Mouse (Mus musculus): ENCODE data around the gene Pik3c2b. TPM values are rescaled to one million over a fixed set of nuclear protein-coding genes. Genes with fewer than 3 reads are reported as not detected.
"Not testable (repeated sequence)": the region's sequence is repeated elsewhere in the genome, so short reads cannot be mapped to it uniquely, and the experiment has no call there.

The Pik3c2b gene
- polyA plus RNA-seq, 2 experiments = 0.48 to 0.76 TPM

- DNase-seq (ENCODE audit: low read depth in 3 of 3, low spot score in 3 of 3) (no peak), ATAC-seq (ENCODE audit: insufficient read depth) (no peak)
- no peak overlapping the region for H3K4me2 ChIP-seq (ENCODE audit: low read depth)
- H3K4me3 ChIP-seq (ENCODE audit: insufficient read depth in 1 of 2, low read depth in 2 of 2, low read length in 2 of 2) = no peak overlapping the region
- no peak overlapping the region for H3K27ac ChIP-seq
- WGBS (ENCODE audit: insufficient replicate concordance) = 84% methylated on average over 7 of the region's 7 CpGs
- H3K9ac ChIP-seq (replicated peaks) = no peak overlapping the region
- H3K36me3 ChIP-seq (replicated peaks; ENCODE audit: control insufficient read depth, insufficient read depth, low read depth) = peaks cover 15% of the 10 kb centered on the region
- peaks cover 2 to 13% of the 10 kb centered on the region in 2 experiments; a peak in 3 of 4 replicates for H3K4me1 ChIP-seq (replicated peaks; ENCODE audit: control insufficient read depth in 2 of 2, insufficient read depth in 2 of 2, low read length in 1 of 2)
- no peaks in the 10 kb centered on the region for H3K9me3 ChIP-seq (ENCODE audit: control insufficient read depth, low read length)
- TF ChIP-seq EP300 (IDR thresholded peaks at IDR 0.05; ENCODE audit: low read depth) = no peak
- TF ChIP-seq CTCF (IDR thresholded peaks at IDR 0.05; ENCODE audit: low read depth) = peak; percentile 33
- H3K27me3 ChIP-seq (ENCODE audit: control insufficient read depth, insufficient read depth, low read length) = no peaks in the 10 kb centered on the region
Measured at GRCm38 (mm10) chr1:133021391-133021790, 24.1 kb upstream of the Pik3c2b start.

DNA sequence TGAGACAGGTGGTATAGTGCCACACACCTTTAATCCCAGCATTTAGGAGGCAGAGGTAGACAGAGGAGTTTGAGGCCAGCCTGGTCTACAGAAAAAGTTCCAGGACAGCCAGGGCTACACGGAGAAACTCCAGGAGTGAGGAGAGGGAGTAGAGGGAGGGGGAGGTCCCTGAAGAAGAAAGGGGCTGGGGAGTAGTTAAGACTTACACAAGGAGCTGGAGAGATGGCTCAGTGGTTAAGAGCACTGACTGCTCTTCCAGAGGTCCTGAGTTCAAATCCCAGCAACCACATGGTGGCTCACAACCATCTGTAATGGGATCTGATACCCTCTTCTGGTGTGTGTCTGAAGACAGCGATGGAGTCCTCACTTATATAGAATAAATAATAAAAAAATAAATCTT, 23.5 kb upstream of the Pik3c2b start:
- not testable (repeated sequence) for H3K27ac ChIP-seq; H3K9ac ChIP-seq (replicated peaks); H3K9me3 ChIP-seq (ENCODE audit: control insufficient read depth, low read length); ATAC-seq (ENCODE audit: insufficient read depth); H3K27me3 ChIP-seq (ENCODE audit: control insufficient read depth, insufficient read depth, low read length); H3K4me3 ChIP-seq (ENCODE audit: insufficient read depth in 1 of 2, low read depth in 2 of 2, low read length in 2 of 2); DNase-seq (ENCODE audit: low read depth in 3 of 3, low spot score in 3 of 3); H3K4me2 ChIP-seq (ENCODE audit: low read depth)
- H3K36me3 ChIP-seq (replicated peaks; ENCODE audit: control insufficient read depth, insufficient read depth, low read depth) = peaks cover 10% of the 10 kb centered on the region
- WGBS (ENCODE audit: insufficient replicate concordance) = 91% methylated on average over 2 of the region's 2 CpGs
- H3K4me1 ChIP-seq (replicated peaks; ENCODE audit: control insufficient read depth in 2 of 2, insufficient read depth in 2 of 2, low read length in 1 of 2) = peaks cover 2 to 13% of the 10 kb centered on the region in 2 experiments; a peak in 3 of 4 replicates

DNA sequence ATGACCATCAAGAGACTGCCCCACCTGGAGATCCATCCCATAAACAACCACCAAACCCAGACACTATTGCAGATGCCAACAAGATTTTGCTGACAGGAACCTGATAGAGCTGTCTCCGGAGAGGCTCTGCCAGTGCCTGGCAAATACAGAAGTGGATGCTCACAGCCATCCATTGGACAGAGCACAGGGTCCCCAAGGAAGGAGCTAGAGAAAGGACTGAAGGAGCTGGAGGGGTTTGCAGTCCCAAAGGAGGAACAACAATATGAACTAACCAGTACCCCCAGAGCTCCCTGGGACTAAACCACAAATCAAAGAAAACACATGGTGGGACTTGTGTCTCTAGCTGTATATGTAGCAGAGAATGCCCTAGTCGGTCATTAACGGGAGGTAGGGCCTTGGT, 21.7 kb upstream of the Pik3c2b start:
- H3K27ac ChIP-seq; ATAC-seq (ENCODE audit: insufficient read depth); DNase-seq (ENCODE audit: low read depth in 3 of 3, low spot score in 3 of 3); H3K36me3 ChIP-seq (replicated peaks; ENCODE audit: control insufficient read depth, insufficient read depth, low read depth); H3K9me3 ChIP-seq (ENCODE audit: control insufficient read depth, low read length); H3K27me3 ChIP-seq (ENCODE audit: control insufficient read depth, insufficient read depth, low read length): not testable (repeated sequence)
- Histone ChIP-seq H3K4me1 (replicated peaks; ENCODE audit: control insufficient read depth in 2 of 2, insufficient read depth in 2 of 2, low read length in 1 of 2) (peaks cover 9 to 20% of the 10 kb centered on the region in 2 experiments), H3K4me3 (ENCODE audit: insufficient read depth in 1 of 2, low read depth in 2 of 2, low read length in 2 of 2) (peak overlapping the region in 1 of 2 experiments; percentile 69; a peak in 3 of 4 replicates), H3K9ac (replicated peaks) (peak overlapping the region; percentile 85), H3K4me2 (ENCODE audit: low read depth) (peak overlapping the region; percentile 70)
- 52% methylated on average over 3 of the region's 3 CpGs for WGBS (ENCODE audit: insufficient replicate concordance)

DNA sequence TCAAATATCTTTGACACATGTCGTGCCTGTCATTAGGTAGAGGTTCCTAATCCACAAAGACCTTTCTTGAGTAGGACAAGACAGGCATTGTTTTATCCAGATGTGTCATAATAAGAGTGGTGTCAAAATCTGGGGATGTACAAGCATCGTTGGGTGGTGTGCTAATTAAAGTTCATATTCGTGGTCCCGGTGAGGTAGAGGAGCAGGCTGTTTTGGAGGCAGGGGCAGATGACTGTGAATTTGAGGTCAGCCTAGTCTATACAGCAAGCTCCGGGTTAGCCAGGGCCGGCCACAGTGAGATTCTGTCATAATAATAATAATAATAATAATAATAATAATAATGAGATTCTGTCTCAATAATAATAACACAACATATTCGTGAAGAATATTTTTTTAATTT, 21.0 kb upstream of the Pik3c2b start:
- Histone ChIP-seq H3K9me3 (ENCODE audit: control insufficient read depth, low read length) (no peaks in the 10 kb centered on the region), H3K4me2 (ENCODE audit: low read depth) (peak overlapping the region; percentile 70), H3K9ac (replicated peaks) (peak overlapping the region; percentile 85), H3K4me1 (replicated peaks; ENCODE audit: control insufficient read depth in 2 of 2, insufficient read depth in 2 of 2, low read length in 1 of 2) (peaks cover 9 to 20% of the 10 kb centered on the region in 2 experiments), H3K27me3 (ENCODE audit: control insufficient read depth, insufficient read depth, low read length) (no peaks in the 10 kb centered on the region), H3K4me3 (ENCODE audit: insufficient read depth in 1 of 2, low read depth in 2 of 2, low read length in 2 of 2) (peak overlapping the region; percentile 69 to 95), H3K27ac (no peak overlapping the region), H3K36me3 (replicated peaks; ENCODE audit: control insufficient read depth, insufficient read depth, low read depth) (no peaks in the 10 kb centered on the region)
- 20% methylated on average over 7 of the region's 7 CpGs for WGBS (ENCODE audit: insufficient replicate concordance)
- ATAC-seq (ENCODE audit: insufficient read depth) (no peak), DNase-seq (ENCODE audit: low read depth in 3 of 3, low spot score in 3 of 3) (no peak)
- TF ChIP-seq EP300 (IDR thresholded peaks at IDR 0.05; ENCODE audit: low read depth) (no peak), CTCF (IDR thresholded peaks at IDR 0.05; ENCODE audit: low read depth) (no peak)

- peak overlapping the region; percentile 70 for H3K4me2 ChIP-seq (ENCODE audit: low read depth)
- TF ChIP-seq CTCF (IDR thresholded peaks at IDR 0.05; ENCODE audit: low read depth) (no peak), EP300 (IDR thresholded peaks at IDR 0.05; ENCODE audit: low read depth) (0 out of 2 replicates have a peak, but pooled peaks have one; percentile 6)
- DNase-seq (ENCODE audit: low read depth in 3 of 3, low spot score in 3 of 3) = peak; percentile 89 to 93 (median 91)
- no peaks in the 10 kb centered on the region for H3K9me3 ChIP-seq (ENCODE audit: control insufficient read depth, low read length)
- H3K4me3 ChIP-seq (ENCODE audit: insufficient read depth in 1 of 2, low read depth in 2 of 2, low read length in 2 of 2) = peak overlapping the region; percentile 69 to 95
- ATAC-seq (ENCODE audit: insufficient read depth) = peak; percentile 97
- no peaks in the 10 kb centered on the region for H3K27me3 ChIP-seq (ENCODE audit: control insufficient read depth, insufficient read depth, low read length)
- no peaks in the 10 kb centered on the region for H3K36me3 ChIP-seq (replicated peaks; ENCODE audit: control insufficient read depth, insufficient read depth, low read depth)
- WGBS (ENCODE audit: insufficient replicate concordance) = 1% methylated on average over 40 of the region's 40 CpGs
- H3K9ac ChIP-seq (replicated peaks) = peak overlapping the region; percentile 85
- H3K4me1 ChIP-seq (replicated peaks; ENCODE audit: control insufficient read depth in 2 of 2, insufficient read depth in 2 of 2, low read length in 1 of 2) = peaks cover 9 to 19% of the 10 kb centered on the region in 2 experiments
- peak overlapping the region; percentile 67 for H3K27ac ChIP-seq
Measured at GRCm38 (mm10) chr1:133025051-133025795, 20.2 kb upstream of the Pik3c2b start.

DNA sequence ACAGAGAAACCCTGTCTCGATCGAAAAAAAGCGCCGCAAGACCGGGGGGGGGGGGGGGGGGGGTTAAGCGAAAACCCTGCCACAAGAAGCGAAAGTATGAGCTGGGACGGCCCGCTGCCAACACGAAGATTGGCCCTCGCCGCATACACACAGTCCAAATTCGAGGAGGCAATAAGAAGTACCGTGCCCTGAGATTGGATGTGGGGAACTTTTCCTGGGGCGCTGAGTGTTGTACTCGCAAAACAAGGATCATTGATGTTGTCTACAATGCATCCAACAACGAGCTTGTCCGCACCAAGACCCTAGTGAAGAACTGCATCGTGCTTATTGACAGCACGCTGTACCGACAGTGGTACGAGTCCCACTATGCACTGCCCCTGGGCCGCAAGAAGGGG, 19.7 kb upstream of the Pik3c2b start:
- ATAC-seq (ENCODE audit: insufficient read depth); H3K9me3 ChIP-seq (ENCODE audit: control insufficient read depth, low read length); H3K36me3 ChIP-seq (replicated peaks; ENCODE audit: control insufficient read depth, insufficient read depth, low read depth); H3K27me3 ChIP-seq (ENCODE audit: control insufficient read depth, insufficient read depth, low read length); DNase-seq (ENCODE audit: low read depth in 3 of 3, low spot score in 3 of 3): not testable (repeated sequence)
- Histone ChIP-seq H3K9ac (replicated peaks) (peak overlapping the region; percentile 85), H3K4me1 (replicated peaks; ENCODE audit: control insufficient read depth in 2 of 2, insufficient read depth in 2 of 2, low read length in 1 of 2) (peaks cover 9 to 14% of the 10 kb centered on the region in 2 experiments), H3K4me2 (ENCODE audit: low read depth) (peak overlapping the region; percentile 70), H3K4me3 (ENCODE audit: insufficient read depth in 1 of 2, low read depth in 2 of 2, low read length in 2 of 2) (peak overlapping the region; percentile 69 to 95), H3K27ac (peak overlapping the region; percentile 67)
- WGBS (ENCODE audit: insufficient replicate concordance) = 16% methylated on average over 21 of the region's 23 CpGs
